Mouse (Mus musculus) neural tube, embryonic 14.5 days (tissue): ENCODE data around the gene Ppargc1a. TPM values are rescaled to one million over a fixed set of nuclear protein-coding genes. Genes with fewer than 3 reads are reported as not detected.

Experiments used
- ATAC-seq: fragments of 200-750 bp; cut with Nextera tagmentation; 2 replicates; pipeline ENCODE4 v1.8.0; 2017; ENCODE audit warnings: low read depth, mild to moderate bottlenecking, moderate TSS enrichment, moderate library complexity
- H3K27ac ChIP-seq: fragments of 300-500 bp; sonication (generic); 2 replicates; pipeline ENCODE4 v1.5.1; 2014; ENCODE audit warnings: low read depth, mild to moderate bottlenecking, control low read depth, low read length, moderate library complexity, mixed read lengths
- H3K27me3 ChIP-seq: fragments of 300-500 bp; sonication (generic); 2 replicates; pipeline ENCODE4 v1.6.1; 2014; ENCODE audit warnings: low read length; ENCODE audit not compliant: control insufficient read depth, insufficient read depth
- H3K36me3 ChIP-seq: fragments of 300-500 bp; sonication (generic); 2 replicates; pipeline ENCODE4 v1.6.1; 2014; ENCODE audit warnings: low read length, mixed read lengths; ENCODE audit not compliant: control insufficient read depth, insufficient read depth
- H3K4me1 ChIP-seq: fragments of 300-500 bp; sonication (generic); 2 replicates; pipeline ENCODE4 v1.6.1; 2014; ENCODE audit warnings: low read length; ENCODE audit not compliant: control insufficient read depth, insufficient read depth
- H3K4me2 ChIP-seq: fragments of 300-500 bp; sonication (generic); 2 replicates; pipeline ENCODE4 v1.6.1; 2014; ENCODE audit warnings: mild to moderate bottlenecking, low read depth, low read length, control low read depth
- H3K4me3 ChIP-seq: fragments of 300-500 bp; sonication (generic); 2 replicates; pipeline ENCODE4 v1.5.1; 2014; ENCODE audit warnings: low read depth, low read length, control low read depth, mixed read lengths
- H3K9ac ChIP-seq: fragments of 300-500 bp; sonication (generic); replicated peaks from 2 replicates; pipeline ENCODE4 v1.6.1; 2014; ENCODE audit warnings: low read depth, mild to moderate bottlenecking, control low read depth, low read length, mixed read lengths
- H3K9me3 ChIP-seq: fragments of 300-500 bp; sonication (generic); 2 replicates; pipeline ENCODE4 v1.6.1; 2016; ENCODE audit warnings: low read length; ENCODE audit not compliant: control insufficient read depth
- WGBS: fragments of 180-500 bp; shearing (Covaris S2); extraction: QIAGEN DNeasy Blood & Tissue Kit; methylation state at CpG from one replicate; pipeline ENCODE4 v1.1.7; 2014; 5-methylcytosine and 5-hydroxymethylcytosine counted together
- polyA plus RNA-seq: library from polyadenylated mRNA; unstranded; fragments of >200 nt; fragmentation: Nextera tagmentation; extraction: Ambion mirVana; gene quantifications from 2 replicates; pipeline ENCODE4 v1.2.1, GENCODE M21; 2014

Ppargc1a gene
- polyA plus RNA-seq, 1 experiment from 2014 or later: 23.3 TPM

DNA sequence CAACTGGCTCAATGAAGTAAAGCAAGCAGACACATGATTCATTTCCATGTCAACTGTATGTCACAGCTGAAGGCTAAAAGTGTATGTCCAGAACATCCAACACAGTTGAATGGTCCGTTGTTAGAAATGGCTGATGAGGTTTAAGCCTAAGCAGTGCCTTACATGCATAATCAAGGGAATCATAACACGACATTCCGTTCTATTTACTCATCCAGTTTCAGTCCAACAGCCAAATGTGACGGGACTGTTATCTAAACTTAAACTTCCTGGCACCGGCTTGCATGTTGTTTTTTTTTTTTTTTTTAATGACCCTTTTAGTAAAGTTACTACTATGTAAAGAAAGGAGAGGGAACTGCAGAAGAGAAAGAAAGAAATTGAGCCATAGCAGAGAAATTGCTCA lies 101.5 kb downstream of the Ppargc1a start:
- Histone ChIP-seq H3K36me3 (no peaks in the 10 kb centered on the region), H3K27ac (no peak overlapping the region), H3K27me3 (no peaks in the 10 kb centered on the region), H3K4me2 (no peak overlapping the region), H3K9ac (no peak overlapping the region), H3K4me1 (no peaks in the 10 kb centered on the region), H3K4me3 (no peak overlapping the region), H3K9me3 (no peaks in the 10 kb centered on the region)
- WGBS: 86% methylated on average over 5 of the region's 5 CpGs
- ATAC-seq: no peak

- 75% methylated on average over 3 of the region's 3 CpGs for WGBS
- Histone ChIP-seq H3K9ac (no peak overlapping the region), H3K9me3 (no peaks in the 10 kb centered on the region), H3K4me3 (no peak overlapping the region), H3K4me1 (no peaks in the 10 kb centered on the region), H3K27me3 (no peaks in the 10 kb centered on the region), H3K27ac (no peak overlapping the region), H3K36me3 (no peaks in the 10 kb centered on the region), H3K4me2 (no peak overlapping the region)
- ATAC-seq: no peak
These were observed 115.5 kb downstream of the Ppargc1a start for GRCm38 (mm10) chr5:51452033-51452432.

GRCm38 (mm10) chr5:51447631-51448030 lies 119.9 kb downstream of the Ppargc1a start:
- Histone ChIP-seq H3K4me2 (no peak overlapping the region), H3K9me3 (no peaks in the 10 kb centered on the region), H3K4me3 (no peak overlapping the region), H3K4me1 (no peaks in the 10 kb centered on the region), H3K27me3 (no peaks in the 10 kb centered on the region), H3K9ac (no peak overlapping the region), H3K27ac (no peak overlapping the region), H3K36me3 (no peaks in the 10 kb centered on the region)
- no peak for ATAC-seq
- WGBS: 93% methylated on average over 1 of the region's 1 CpGs

- no peak overlapping the region for H3K4me3 ChIP-seq
- no peaks in the 10 kb centered on the region for H3K4me1 ChIP-seq
- H3K4me2 ChIP-seq: no peak overlapping the region
- H3K9ac ChIP-seq: no peak overlapping the region
- no peaks in the 10 kb centered on the region for H3K36me3 ChIP-seq
- WGBS: 93% methylated on average over 14 of the region's 14 CpGs
- no peaks in the 10 kb centered on the region for H3K9me3 ChIP-seq
- no peak overlapping the region for H3K27ac ChIP-seq
- no peak for ATAC-seq
- H3K27me3 ChIP-seq: no peaks in the 10 kb centered on the region
These were observed 121.0 kb downstream of the Ppargc1a start for GRCm38 (mm10) chr5:51446299-51447090.

DNA sequence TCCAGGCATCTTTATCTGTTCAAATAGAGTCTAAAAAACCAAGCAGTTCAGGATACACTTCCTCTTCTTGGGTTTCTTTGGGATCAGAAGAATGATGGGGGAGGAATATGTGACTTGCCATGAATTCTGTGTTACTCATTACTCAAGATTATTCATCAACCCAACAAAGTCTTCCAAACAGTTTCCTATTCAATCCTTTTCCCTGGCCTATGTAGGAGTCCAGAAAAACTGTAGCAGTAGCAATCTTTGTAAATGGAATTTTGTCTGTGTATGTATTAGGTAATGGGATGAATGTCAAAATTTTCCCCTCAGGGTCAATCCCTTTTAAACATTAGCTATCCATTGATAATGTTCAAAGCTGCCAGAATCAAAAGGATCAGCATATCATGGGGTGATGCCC lies 121.8 kb downstream of the Ppargc1a start:
- H3K9ac ChIP-seq: no peak overlapping the region
- H3K4me2 ChIP-seq: no peak overlapping the region
- no peaks in the 10 kb centered on the region for H3K9me3 ChIP-seq
- no peak overlapping the region for H3K27ac ChIP-seq
- no peaks in the 10 kb centered on the region for H3K27me3 ChIP-seq
- no peaks in the 10 kb centered on the region for H3K36me3 ChIP-seq
- ATAC-seq: no peak
- H3K4me1 ChIP-seq: no peaks in the 10 kb centered on the region
- H3K4me3 ChIP-seq: no peak overlapping the region

DNA sequence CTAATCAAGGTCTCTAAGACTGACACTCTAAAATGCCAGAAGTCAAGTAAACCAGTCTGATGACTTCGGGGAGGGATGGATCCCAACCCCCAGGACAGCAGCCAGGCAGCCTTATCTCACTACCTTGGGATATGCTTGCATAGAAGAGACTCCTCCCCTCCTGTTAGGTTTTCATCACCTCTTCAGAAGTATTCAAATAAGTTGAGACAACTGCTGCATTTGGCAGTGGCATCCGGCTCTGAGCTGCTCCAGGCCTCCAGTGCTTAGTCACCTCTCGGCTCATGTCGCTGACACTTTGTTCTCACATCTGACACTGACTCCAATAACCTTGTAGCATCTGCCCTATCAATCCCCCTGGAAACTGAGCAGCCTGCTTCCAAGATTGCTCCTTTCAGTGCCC lies 127.8 kb downstream of the Ppargc1a start:
- no peak overlapping the region for H3K4me3 ChIP-seq
- no peak overlapping the region for H3K27ac ChIP-seq
- 40% methylated on average over 4 of the region's 4 CpGs for WGBS
- H3K4me2 ChIP-seq: no peak overlapping the region
- H3K9ac ChIP-seq: no peak overlapping the region
- H3K4me1 ChIP-seq: no peaks in the 10 kb centered on the region
- no peak for ATAC-seq
- H3K36me3 ChIP-seq: no peaks in the 10 kb centered on the region
- H3K9me3 ChIP-seq: no peaks in the 10 kb centered on the region
- no peaks in the 10 kb centered on the region for H3K27me3 ChIP-seq

DNA sequence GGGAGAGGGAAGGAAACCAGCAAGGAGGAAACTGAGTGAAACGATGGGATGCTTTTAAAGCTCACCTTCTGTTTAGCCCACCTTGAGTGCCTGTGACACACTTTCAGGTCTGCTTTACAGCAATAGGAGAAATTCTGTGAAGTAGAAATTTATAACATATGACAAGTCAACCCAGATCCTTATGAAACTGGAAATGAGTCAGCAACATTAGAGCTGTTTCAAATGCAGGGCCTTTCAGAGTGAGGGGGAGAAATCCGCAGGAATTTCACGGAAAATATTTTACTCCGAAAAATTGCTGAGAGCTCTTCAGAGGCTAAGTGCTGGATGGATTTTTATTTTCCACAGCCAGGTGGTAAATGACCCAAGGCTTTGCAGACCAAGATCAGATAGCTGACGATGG lies 133.6 kb downstream of the Ppargc1a start:
- Histone ChIP-seq H3K9ac (no peak overlapping the region), H3K27ac (no peak overlapping the region), H3K4me3 (no peak overlapping the region), H3K4me1 (no peaks in the 10 kb centered on the region), H3K27me3 (no peaks in the 10 kb centered on the region), H3K36me3 (no peaks in the 10 kb centered on the region), H3K9me3 (no peaks in the 10 kb centered on the region), H3K4me2 (no peak overlapping the region)
- WGBS: 86% methylated on average over 5 of the region's 5 CpGs
- no peak for ATAC-seq

DNA sequence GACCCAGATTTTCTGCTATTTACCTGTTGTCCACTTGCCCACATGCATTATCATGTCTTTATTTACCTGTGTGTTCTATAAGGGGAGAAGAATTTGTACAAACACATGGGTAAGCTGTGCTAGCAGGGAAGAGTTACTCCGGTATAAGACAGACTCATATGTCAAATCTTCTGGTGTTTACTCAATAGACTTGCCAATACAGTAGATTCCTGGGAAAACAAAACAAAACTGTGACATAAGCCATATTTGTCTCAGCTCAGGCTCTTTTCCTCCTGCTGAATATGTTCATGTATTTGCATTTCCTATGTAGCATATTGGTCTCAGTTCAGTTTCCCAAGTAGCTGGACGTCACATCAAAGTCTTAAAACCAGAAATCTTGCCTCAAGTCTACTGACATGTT lies 135.0 kb downstream of the Ppargc1a start:
- Histone ChIP-seq H3K27me3 (no peaks in the 10 kb centered on the region), H3K36me3 (no peaks in the 10 kb centered on the region)
- WGBS: 89% methylated on average over 2 of the region's 2 CpGs

DNA sequence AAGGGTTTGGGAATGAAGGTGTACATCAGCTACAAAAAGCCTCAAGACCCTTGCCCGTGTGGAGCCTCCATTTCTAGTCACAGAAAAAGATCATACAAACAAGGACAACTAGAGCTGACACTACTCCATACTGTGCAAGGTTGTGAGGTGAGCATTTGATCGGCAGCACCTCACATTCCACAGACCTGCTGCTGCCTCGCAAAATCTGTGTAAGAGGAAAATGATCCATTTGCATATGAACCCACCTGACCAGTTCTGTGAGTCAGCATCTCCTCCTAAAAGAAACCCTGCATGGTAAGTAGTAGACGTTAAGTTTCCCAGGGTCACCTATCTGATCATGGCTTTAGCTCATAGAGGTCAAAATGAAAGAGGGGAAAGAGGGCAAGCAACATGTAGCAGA lies 135.5 kb downstream of the Ppargc1a start:
- Histone ChIP-seq H3K27me3 (no peaks in the 10 kb centered on the region), H3K4me3 (no peak overlapping the region), H3K9me3 (no peaks in the 10 kb centered on the region), H3K36me3 (no peaks in the 10 kb centered on the region), H3K4me1 (no peaks in the 10 kb centered on the region), H3K9ac (no peak overlapping the region), H3K27ac (no peak overlapping the region), H3K4me2 (no peak overlapping the region)
- ATAC-seq: no peak
- WGBS: 71% methylated on average over 4 of the region's 4 CpGs

More for the DNA sequence above, 135.0 kb downstream of the Ppargc1a start:
- Histone ChIP-seq H3K4me1 (no peaks in the 10 kb centered on the region), H3K4me3 (no peak overlapping the region), H3K4me2 (no peak overlapping the region), H3K9ac (no peak overlapping the region), H3K9me3 (no peaks in the 10 kb centered on the region), H3K27ac (no peak overlapping the region)
- ATAC-seq: no peak
